Mouse (Mus musculus) liver, adult 2 months (tissue): ENCODE data around the gene Mb21d2. TPM values are rescaled to one million over a fixed set of nuclear protein-coding genes. Genes with fewer than 3 reads are reported as not detected.

Experiments used
- DNase-seq: peaks from one replicate; pipeline ENCODE4 v3.0.0-alpha.2; 2011; ENCODE audit warnings: low read depth, low spot score; ENCODE audit errors: extremely low read depth
- H3K27ac ChIP-seq: fragments of 200-500 bp; replicated peaks from 2 replicates; pipeline ENCODE4 v1.5.1; 2012; ENCODE audit warnings: low read depth, mild to moderate bottlenecking, control low read depth, inconsistent platforms, low read length; ENCODE audit not compliant: insufficient read depth
- H3K27me3 ChIP-seq: fragments of 200-500 bp; 2 replicates; pipeline ENCODE4 v1.6.1; 2012; ENCODE audit warnings: mild to moderate bottlenecking, moderate library complexity, low read length, inconsistent platforms; ENCODE audit not compliant: control insufficient read depth, insufficient read depth
- H3K36me3 ChIP-seq: fragments of 200-500 bp; 2 replicates; pipeline ENCODE4 v1.6.1; 2012; ENCODE audit warnings: low read length, inconsistent platforms; ENCODE audit not compliant: control insufficient read depth, insufficient read depth
- H3K4me1 ChIP-seq: fragments of 200-500 bp; 2 replicates; pipeline ENCODE4 v1.6.1; 2011; ENCODE audit warnings: low read length; ENCODE audit not compliant: control insufficient read depth, insufficient read depth
- H3K4me3 ChIP-seq: fragments of 200-500 bp; 2 replicates; pipeline ENCODE4 v1.5.1; 2011; ENCODE audit warnings: low read depth, mild to moderate bottlenecking, control low read depth, low read length, moderate library complexity; ENCODE audit not compliant: insufficient read depth
- H3K79me2 ChIP-seq: fragments of 200-500 bp; 2 replicates; pipeline ENCODE4 v1.6.1; 2012; ENCODE audit warnings: inconsistent platforms, mild to moderate bottlenecking, low read length, moderate library complexity; ENCODE audit not compliant: control insufficient read depth, insufficient read depth
- H3K9ac ChIP-seq: fragments of 200-500 bp; 2 replicates; pipeline ENCODE4 v1.6.1; 2012; ENCODE audit warnings: low read depth, mild to moderate bottlenecking, control low read depth, inconsistent platforms, low read length
- CTCF ChIP-seq: fragments of 200-500 bp; IDR thresholded peaks from 2 replicates; pipeline ENCODE4 v1.5.1; 2011; ENCODE audit warnings: low read depth, low read length, control low read depth
- POLR2A ChIP-seq: fragments of 200-500 bp; IDR thresholded peaks from 2 replicates; pipeline ENCODE4 v1.6.1; 2011; ENCODE audit warnings: low read length, control low read depth; ENCODE audit not compliant: insufficient read depth; ENCODE audit errors: extremely low read depth
- WGBS: fragments of 180-500 bp; shearing (Covaris S2); methylation state at CpG from one replicate; pipeline ENCODE4 v1.1.7; 2018; 5-methylcytosine and 5-hydroxymethylcytosine counted together
- polyA plus RNA-seq: library from polyadenylated mRNA; depleted of rRNA; stranded (reverse); fragments of >200 nt; gene quantifications from 2 replicates; pipeline ENCODE4 v1.2.3, GENCODE M21; 2012
- total RNA-seq: library from RNA; depleted of rRNA; stranded (reverse); fragments of >200 nt; gene quantifications from 2 replicates; pipeline ENCODE4 v1.2.3, GENCODE M21; 2014

Mb21d2 gene
- total and polyA plus RNA-seq, 2 experiments: 8.6 to 14.1 TPM

GRCm38 (mm10) chr16:28896571-28896970 is 32.9 kb downstream of the Mb21d2 start:
- Histone ChIP-seq H3K4me1 (peaks cover 11% of the 10 kb centered on the region), H3K27me3 (no peaks in the 10 kb centered on the region), H3K27ac (no peak overlapping the region), H3K4me3 (no peak overlapping the region), H3K9ac (no peak overlapping the region), H3K36me3 (no peaks in the 10 kb centered on the region), H3K79me2 (peaks cover 43% of the 10 kb centered on the region)
- 62% methylated on average over 7 of the region's 7 CpGs for WGBS
- TF ChIP-seq POLR2A (no peak), CTCF (no peak)
- peak; percentile 93 for DNase-seq

- no peak for DNase-seq
- TF ChIP-seq CTCF: no peak
- TF ChIP-seq POLR2A: no peak
These were observed 34.6 kb downstream of the Mb21d2 start for GRCm38 (mm10) chr16:28894872-28895271.

GRCm38 (mm10) chr16:28893266-28893665 is 36.2 kb downstream of the Mb21d2 start:
- 42% methylated on average over 5 of the region's 5 CpGs for WGBS
- Histone ChIP-seq H3K4me3 (no peak overlapping the region), H3K36me3 (no peaks in the 10 kb centered on the region), H3K79me2 (peaks cover 58% of the 10 kb centered on the region), H3K27ac (no peak overlapping the region), H3K4me1 (peaks cover 11% of the 10 kb centered on the region), H3K27me3 (no peaks in the 10 kb centered on the region), H3K9ac (no peak overlapping the region)
- no peak for DNase-seq
- TF ChIP-seq POLR2A (no peak), CTCF (no peak)

More at GRCm38 (mm10) chr16:28894872-28895271, 34.6 kb downstream of the Mb21d2 start:
- no peak overlapping the region for H3K9ac ChIP-seq
- no peaks in the 10 kb centered on the region for H3K27me3 ChIP-seq
- H3K79me2 ChIP-seq: peaks cover 53% of the 10 kb centered on the region
- 68% methylated on average over 6 of the region's 6 CpGs for WGBS
- no peaks in the 10 kb centered on the region for H3K36me3 ChIP-seq
- no peak overlapping the region for H3K4me3 ChIP-seq
- no peak overlapping the region for H3K27ac ChIP-seq
- peaks cover 11% of the 10 kb centered on the region for H3K4me1 ChIP-seq

GRCm38 (mm10) chr16:28886201-28886745 is 43.2 kb downstream of the Mb21d2 start:
- Histone ChIP-seq H3K27ac (peak overlapping the region; percentile 91), H3K9ac (peak overlapping the region; percentile 38), H3K27me3 (no peaks in the 10 kb centered on the region), H3K36me3 (no peaks in the 10 kb centered on the region), H3K4me1 (peaks cover 37% of the 10 kb centered on the region), H3K4me3 (peak overlapping the region; percentile 9; the same call in 1 of the 2 replicates), H3K79me2 (peaks cover 37% of the 10 kb centered on the region; the same call in 1 of the 2 replicates)
- TF ChIP-seq POLR2A: no peak
- TF ChIP-seq CTCF: no peak
- WGBS: 22% methylated on average over 9 of the region's 9 CpGs
- peak; percentile 91 for DNase-seq

- Histone ChIP-seq H3K27me3 (no peaks in the 10 kb centered on the region), H3K79me2 (peaks cover 31% of the 10 kb centered on the region; the same call in 1 of the 2 replicates), H3K27ac (peak overlapping the region; percentile 91), H3K4me3 (peak overlapping the region; percentile 11; the same call in 1 of the 2 replicates), H3K36me3 (no peaks in the 10 kb centered on the region), H3K4me1 (peaks cover 42% of the 10 kb centered on the region), H3K9ac (peak overlapping the region; percentile 41)
- WGBS: 22% methylated on average over 8 of the region's 8 CpGs
- TF ChIP-seq POLR2A (no peak), CTCF (no peak)
- no peak for DNase-seq
These were observed 44.0 kb downstream of the Mb21d2 start for GRCm38 (mm10) chr16:28885474-28885873.

- WGBS: 19% methylated on average over 5 of the region's 5 CpGs
- Histone ChIP-seq H3K36me3 (no peaks in the 10 kb centered on the region), H3K27ac (peak overlapping the region; percentile 2; the same call in 1 of the 2 replicates), H3K4me3 (no peak overlapping the region), H3K9ac (no peak overlapping the region), H3K4me1 (peaks cover 45% of the 10 kb centered on the region), H3K27me3 (no peaks in the 10 kb centered on the region), H3K79me2 (peaks cover 31% of the 10 kb centered on the region; the same call in 1 of the 2 replicates)
- TF ChIP-seq POLR2A (no peak), CTCF (no peak)
- DNase-seq: peak; percentile 71
These were observed 44.8 kb downstream of the Mb21d2 start for GRCm38 (mm10) chr16:28884661-28885060.
